Mouse (Mus musculus) embryonic facial prominence, embryonic 12.5 days (tissue): Measurements from ENCODE around the gene Epb42. TPM values are rescaled to one million over a fixed set of nuclear protein-coding genes. Genes with fewer than 3 reads are reported as not detected.
"Not testable (repeated sequence)": the region's sequence is repeated elsewhere in the genome, so short reads cannot be mapped to it uniquely, and the experiment has no call there.

Source experiments
- ATAC-seq: fragments of 200-750 bp; cut with Nextera tagmentation; 2 replicates; pipeline ENCODE4 v1.8.0; 2017; ENCODE audit not compliant: insufficient number of reproducible peaks, insufficient read depth, low FRiP score, low TSS enrichment
- H3K27ac ChIP-seq: fragments of 300-500 bp; sonication (generic); 2 replicates; pipeline ENCODE4 v1.5.1; 2016; ENCODE audit warnings: mild to moderate bottlenecking
- H3K27me3 ChIP-seq: fragments of 300-500 bp; sonication (generic); 2 replicates; pipeline ENCODE4 v1.6.1; 2016; ENCODE audit warnings: mild to moderate bottlenecking, moderate library complexity
- H3K36me3 ChIP-seq: fragments of 300-500 bp; sonication (generic); 2 replicates; pipeline ENCODE4 v1.6.1; 2016; ENCODE audit warnings: mild to moderate bottlenecking
- H3K4me1 ChIP-seq: fragments of 300-500 bp; sonication (generic); 2 replicates; pipeline ENCODE4 v1.6.1; 2016
- H3K4me2 ChIP-seq: fragments of 300-500 bp; sonication (generic); replicated peaks from 2 replicates; pipeline ENCODE4 v1.6.1; 2016; ENCODE audit warnings: mild to moderate bottlenecking, moderate library complexity
- H3K4me3 ChIP-seq: fragments of 300-500 bp; sonication (generic); 2 replicates; pipeline ENCODE4 v1.5.1; 2016; ENCODE audit warnings: mild to moderate bottlenecking
- H3K9ac ChIP-seq: fragments of 300-500 bp; sonication (generic); 2 replicates; pipeline ENCODE4 v1.6.1; 2016; ENCODE audit warnings: mild to moderate bottlenecking, moderate library complexity
- H3K9me3 ChIP-seq: fragments of 300-500 bp; sonication (generic); 2 replicates; pipeline ENCODE4 v1.6.1; 2016; ENCODE audit warnings: mild to moderate bottlenecking, moderate library complexity
- WGBS: fragments of 180-500 bp; shearing (Covaris S2); methylation state at CpG from one replicate; pipeline ENCODE4 v1.1.7; 2016; 5-methylcytosine and 5-hydroxymethylcytosine counted together
- microRNA-seq: library from miRNA; unstranded; fragments of <30 nt; microRNA quantifications from one replicate; pipeline ENCODE4, GENCODE M21; 2017
- polyA plus RNA-seq: library from polyadenylated mRNA; unstranded; fragments of >200 nt; fragmentation: Nextera tagmentation; extraction: Ambion mirVana; gene quantifications from 2 replicates; pipeline ENCODE4 v1.2.1, GENCODE M21; 2016

Epb42 gene
- polyA plus RNA-seq, 1 experiment from 2014 or later = 5.0 TPM

- peak; percentile 52; the same call in 1 of the 2 replicates for ATAC-seq
- 2% methylated on average over 62 of the region's 71 CpGs for WGBS
- H3K27ac ChIP-seq = no peak within 1 kb of the TSS
These were observed 59.6 kb downstream of the Epb42 start, which contains the start of gene Tmem62 for GRCm38 (mm10) chr2:120976990-120977925. Gene Tmem62 (plus strand): TSS chr2:120977017.

GRCm38 (mm10) chr2:120976308-120976707, 60.6 kb downstream of the Epb42 start:
- Histone ChIP-seq H3K36me3 (no peaks in the 10 kb centered on the region), H3K9me3 (no peaks in the 10 kb centered on the region), H3K27ac (no peak overlapping the region), H3K4me3 (no peak overlapping the region), H3K4me1 (no peaks in the 10 kb centered on the region), H3K9ac (no peak overlapping the region), H3K27me3 (0 out of 2 replicates have a peak, but pooled peaks cover 3% of the 10 kb centered on the region), H3K4me2 (no peak overlapping the region)
- 44% methylated on average over 4 of the region's 4 CpGs for WGBS
- no peak for ATAC-seq

More at GRCm38 (mm10) chr2:120976990-120977925, 59.6 kb downstream of the Epb42 start, which contains the start of gene Tmem62:
- no peaks in the 10 kb centered on the region for H3K4me1 ChIP-seq
- peak within 1 kb of the TSS; percentile 72 for H3K4me2 ChIP-seq
- peak within 1 kb of the TSS; percentile 67 for H3K4me3 ChIP-seq
- 0 out of 2 replicates have a peak, but pooled peaks cover 3% of the 10 kb centered on the region for H3K27me3 ChIP-seq
- no peaks in the 10 kb centered on the region for H3K9me3 ChIP-seq
- H3K9ac ChIP-seq = peak within 1 kb of the TSS; percentile 56
- no peaks in the 10 kb centered on the region for H3K36me3 ChIP-seq

- H3K9ac ChIP-seq = no peak overlapping the region
- 0 out of 2 replicates have a peak, but pooled peaks cover 4% of the 10 kb centered on the region for H3K4me1 ChIP-seq
- 0 out of 2 replicates have a peak, but pooled peaks cover 3% of the 10 kb centered on the region for H3K27me3 ChIP-seq
- H3K9me3 ChIP-seq = no peaks in the 10 kb centered on the region
- 16% methylated on average over 5 of the region's 5 CpGs for WGBS
- ATAC-seq = no peak
- no peak overlapping the region for H3K4me2 ChIP-seq
- H3K4me3 ChIP-seq = no peak overlapping the region
- H3K27ac ChIP-seq = no peak overlapping the region
- H3K36me3 ChIP-seq = no peaks in the 10 kb centered on the region
These were observed 63.9 kb downstream of the Epb42 start for GRCm38 (mm10) chr2:120972964-120973363.

- not testable (repeated sequence) for ATAC-seq, H3K9ac ChIP-seq, H3K9me3 ChIP-seq, H3K27ac ChIP-seq, H3K4me3 ChIP-seq, H3K4me2 ChIP-seq, H3K36me3 ChIP-seq, H3K4me1 ChIP-seq, H3K27me3 ChIP-seq
- 93% methylated on average over 8 of the region's 8 CpGs for WGBS
These were observed 64.6 kb downstream of the Epb42 start for GRCm38 (mm10) chr2:120972257-120972656.

GRCm38 (mm10) chr2:120971766-120972165, 65.1 kb downstream of the Epb42 start:
- no peaks in the 10 kb centered on the region for H3K9me3 ChIP-seq
- ATAC-seq = no peak
- H3K36me3 ChIP-seq = no peaks in the 10 kb centered on the region
- H3K4me2 ChIP-seq = no peak overlapping the region
- no peak overlapping the region for H3K9ac ChIP-seq
- H3K27ac ChIP-seq = no peak overlapping the region
- H3K27me3 ChIP-seq = 0 out of 2 replicates have a peak, but pooled peaks cover 3% of the 10 kb centered on the region
- H3K4me1 ChIP-seq = 0 out of 2 replicates have a peak, but pooled peaks cover 4% of the 10 kb centered on the region
- 91% methylated on average over 4 of the region's 4 CpGs for WGBS
- no peak overlapping the region for H3K4me3 ChIP-seq

- peak; percentile 72; the same call in 1 of the 2 replicates for ATAC-seq
- under 1% methylated on average over 39 of the region's 39 CpGs for WGBS
- Histone ChIP-seq H3K9ac (peak within 1 kb of the TSS; percentile 66), H3K4me1 (0 out of 2 replicates have a peak, but pooled peaks cover 4% of the 10 kb centered on the region), H3K9me3 (no peaks in the 10 kb centered on the region), H3K4me2 (peak within 1 kb of the TSS; percentile 59), H3K36me3 (no peaks in the 10 kb centered on the region), H3K4me3 (peak within 1 kb of the TSS; percentile 66), H3K27ac (peak within 1 kb of the TSS; percentile 58), H3K27me3 (no peaks in the 10 kb centered on the region)
These were observed 66.3 kb downstream of the Epb42 start, which contains the start of gene Ubr1 for GRCm38 (mm10) chr2:120970559-120971080. Gene Ubr1 (minus strand): TSS chr2:120970715.

GRCm38 (mm10) chr2:120970045-120970539, 66.8 kb downstream of the Epb42 start:
- peak overlapping the region; percentile 59 for H3K4me2 ChIP-seq
- 0 out of 2 replicates have a peak, but pooled peaks cover 4% of the 10 kb centered on the region for H3K4me1 ChIP-seq
- ATAC-seq = no peak
- no peaks in the 10 kb centered on the region for H3K36me3 ChIP-seq
- no peaks in the 10 kb centered on the region for H3K9me3 ChIP-seq
- peak overlapping the region; percentile 58 for H3K27ac ChIP-seq
- H3K27me3 ChIP-seq = no peaks in the 10 kb centered on the region
- under 1% methylated on average over 23 of the region's 23 CpGs for WGBS
- peak overlapping the region; percentile 66 for H3K9ac ChIP-seq
- peak overlapping the region; percentile 66 for H3K4me3 ChIP-seq

Small RNA genes within 50 kb of the gene (microRNA-seq; reads per million reads assigned to microRNA genes)
- gene Gm44325 = not detected

Other genes starting within 250 kb of the Epb42 start
- 12.1 and 12.3 TPM in 2 replicates for gene Cdan1, start 186.9 kb downstream of the Epb42 start, polyA plus RNA-seq
- gene Ttbk2, start 186.5 kb downstream of the Epb42 start, polyA plus RNA-seq = 7.1 and 9.1 TPM in 2 replicates
- 28.5 and 29.3 TPM in 2 replicates for gene Ubr1, start 66.4 kb downstream of the Epb42 start, polyA plus RNA-seq
- 2.3 and 2.9 TPM in 2 replicates for gene Tmem62, start 60.1 kb downstream of the Epb42 start, polyA plus RNA-seq
- gene Ccndbp1, start 28.7 kb downstream of the Epb42 start, polyA plus RNA-seq = 41.6 and 41.7 TPM in 2 replicates
- gene Tgm5, start 48.8 kb upstream of the Epb42 start, polyA plus RNA-seq = not detected in 2 replicates
- gene Tgm7, start 72.7 kb upstream of the Epb42 start, polyA plus RNA-seq = not detected in 2 replicates
- gene Adal, start 103.4 kb upstream of the Epb42 start, polyA plus RNA-seq = 22.8 and 23.6 TPM in 2 replicates
- 23.1 and 25.4 TPM in 2 replicates for gene Lcmt2, start 103.6 kb upstream of the Epb42 start, polyA plus RNA-seq
- gene Tubgcp4, start 133.6 kb upstream of the Epb42 start, polyA plus RNA-seq = 76.4 and 88.6 TPM in 2 replicates
- gene Zscan29, start 134.1 kb upstream of the Epb42 start, polyA plus RNA-seq = 11.4 and 11.6 TPM in 2 replicates
- gene Trp53bp1, start 234.3 kb upstream of the Epb42 start, polyA plus RNA-seq = 125 and 128 TPM in 2 replicates